Mouse (Mus musculus) bone marrow macrophage, adult 2 months (primary cell): Measurements from ENCODE around the gene Hist1h3e.

Experiments used
- CTCF ChIP-seq: IDR thresholded peaks from 2 replicates; pipeline ENCODE4 v1.5.1; 2012; ENCODE audit warnings: low read depth, mild to moderate bottlenecking, low read length, moderate library complexity
- POLR2A ChIP-seq: IDR thresholded peaks from 2 replicates; pipeline ENCODE4 v1.6.1; 2012; ENCODE audit warnings: mild to moderate bottlenecking, low read depth, low read length, borderline replicate concordance

GRCm38 (mm10) chr13:23597957-23598356 lies 35.8 kb upstream of the Hist1h3e start:
- TF ChIP-seq POLR2A (no peak), CTCF (peak; percentile 51; the same call in 1 of the 2 replicates)
